Mouse (Mus musculus): ENCODE results near the gene 9930022D16Rik.

The 9930022D16Rik gene

DNA sequence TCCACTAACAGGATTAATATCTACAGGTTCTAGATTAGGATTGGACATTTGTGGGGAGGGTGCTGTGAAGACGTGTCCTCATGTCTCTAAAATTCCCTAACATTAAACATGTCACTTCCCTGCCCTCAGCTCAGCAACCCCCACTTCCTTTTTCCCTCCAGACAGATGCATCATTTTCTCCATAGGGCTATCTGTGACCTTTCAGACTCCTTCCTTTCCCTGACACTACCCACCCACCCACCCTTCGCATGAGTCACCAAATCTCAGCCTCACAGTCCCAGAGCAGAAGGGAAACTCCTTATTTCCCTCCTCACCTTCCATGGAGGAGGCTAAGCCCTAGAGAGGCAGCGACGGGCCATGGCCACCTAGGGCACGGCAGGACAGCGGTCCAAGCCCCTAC is at the start of gene 9930022D16Rik:
9930022D16Rik (plus strand) TSS at position 301 of the 400 bp plus-strand sequence.
- DNase-seq (ENCODE audit: low spot score in 2 of 2): no peak

DNA sequence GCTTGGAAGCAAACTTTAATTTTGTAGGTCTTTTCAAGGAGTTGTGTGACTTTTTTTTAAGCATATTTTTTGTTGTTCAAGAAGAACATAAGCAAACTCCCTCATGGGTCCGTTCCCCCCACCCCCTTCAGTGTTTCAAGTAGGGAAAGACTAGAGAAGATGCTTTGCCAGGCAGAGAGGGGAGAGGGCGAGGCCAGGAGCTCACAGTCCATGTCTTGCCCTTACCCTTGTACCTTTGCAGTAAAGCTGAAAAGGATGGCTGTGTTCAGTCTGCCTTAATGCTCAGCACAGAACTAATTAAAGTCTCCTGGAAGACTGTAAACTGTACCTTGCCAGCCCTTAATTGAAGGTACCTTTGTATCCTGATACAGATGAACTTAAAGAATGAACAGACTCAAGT is 49.4 kb upstream of the 9930022D16Rik start:
- DNase-seq (ENCODE audit: low spot score in 2 of 2): no peak

DNA sequence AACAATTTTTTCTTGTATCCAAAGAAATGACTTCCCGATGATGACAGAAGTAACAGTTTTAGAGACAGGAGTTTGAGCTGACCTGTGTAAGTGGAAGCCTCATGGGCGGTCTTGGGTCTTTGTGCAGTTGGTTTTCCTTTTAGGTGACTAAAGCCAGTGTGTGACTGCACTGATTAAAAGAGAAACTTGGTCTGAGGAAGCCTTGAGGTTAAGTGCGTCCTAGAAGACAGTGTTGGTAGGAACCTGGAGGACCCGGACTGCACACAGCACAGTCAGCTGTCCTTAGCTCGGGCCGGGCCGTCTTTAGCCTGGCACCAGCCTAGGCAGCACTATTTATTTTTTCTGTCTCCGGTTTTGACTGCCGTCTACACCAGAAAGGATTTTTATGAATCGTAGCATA is 48.8 kb upstream of the 9930022D16Rik start:
- no peak for DNase-seq (ENCODE audit: low spot score in 2 of 2)

DNA sequence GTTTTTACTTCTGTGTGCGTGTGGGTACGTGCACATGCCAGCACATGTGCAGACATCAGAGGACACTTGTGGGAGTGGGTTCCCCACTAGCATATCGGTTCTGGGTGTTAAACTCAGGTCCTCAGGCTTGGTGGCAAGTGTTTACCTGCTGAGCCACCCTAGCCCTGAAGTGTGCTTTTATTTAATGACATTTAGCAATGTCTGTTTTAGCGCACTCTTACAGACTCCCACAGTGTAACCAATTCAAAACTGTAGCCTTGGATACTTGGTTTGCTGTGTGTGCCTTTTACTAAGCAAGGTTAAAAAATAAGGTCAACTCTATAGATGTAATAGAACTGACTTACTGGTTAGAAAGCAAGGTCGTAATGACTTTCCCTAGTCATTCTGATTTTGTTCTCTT is 47.9 kb upstream of the 9930022D16Rik start:
- no peak for DNase-seq (ENCODE audit: low spot score in 2 of 2)

DNA sequence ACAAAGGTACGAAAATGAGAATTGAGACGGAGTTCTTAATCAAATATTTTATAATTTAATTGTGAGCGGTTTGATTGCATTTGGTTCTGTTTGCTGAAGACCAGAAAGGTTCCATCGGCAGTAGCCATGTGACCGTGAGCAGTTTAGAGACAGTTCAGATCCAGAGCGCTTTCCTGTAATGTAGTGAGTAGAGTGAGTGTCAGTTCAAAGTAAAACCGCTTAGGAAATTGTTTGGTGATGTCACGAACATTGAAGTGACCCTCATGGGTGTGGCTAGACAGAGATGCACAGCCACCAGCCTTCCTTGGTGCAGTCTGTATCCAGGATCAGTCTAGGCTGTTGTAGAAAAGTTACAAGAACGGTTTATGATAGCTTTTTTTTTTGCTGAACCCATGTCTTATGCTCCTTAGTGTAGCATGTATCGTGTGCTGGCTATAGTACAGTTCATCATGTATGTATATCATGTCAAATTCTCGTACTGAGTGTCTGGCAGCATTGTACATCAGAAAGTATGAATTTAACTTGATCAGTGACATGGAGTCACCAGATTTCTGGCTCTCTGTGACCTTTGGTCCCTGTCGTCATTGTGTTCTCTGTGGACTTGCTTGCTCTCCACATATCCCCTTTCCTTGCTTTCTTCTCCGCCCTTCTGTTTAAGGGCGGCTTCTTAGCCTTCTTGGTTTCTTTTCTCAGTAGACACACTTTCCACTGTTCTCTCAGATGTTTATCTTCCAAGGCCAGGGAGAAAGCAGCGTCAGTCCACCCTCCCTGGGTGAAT is 46.7 kb upstream of the 9930022D16Rik start:
- DNase-seq (ENCODE audit: low spot score in 2 of 2): no peak

DNA sequence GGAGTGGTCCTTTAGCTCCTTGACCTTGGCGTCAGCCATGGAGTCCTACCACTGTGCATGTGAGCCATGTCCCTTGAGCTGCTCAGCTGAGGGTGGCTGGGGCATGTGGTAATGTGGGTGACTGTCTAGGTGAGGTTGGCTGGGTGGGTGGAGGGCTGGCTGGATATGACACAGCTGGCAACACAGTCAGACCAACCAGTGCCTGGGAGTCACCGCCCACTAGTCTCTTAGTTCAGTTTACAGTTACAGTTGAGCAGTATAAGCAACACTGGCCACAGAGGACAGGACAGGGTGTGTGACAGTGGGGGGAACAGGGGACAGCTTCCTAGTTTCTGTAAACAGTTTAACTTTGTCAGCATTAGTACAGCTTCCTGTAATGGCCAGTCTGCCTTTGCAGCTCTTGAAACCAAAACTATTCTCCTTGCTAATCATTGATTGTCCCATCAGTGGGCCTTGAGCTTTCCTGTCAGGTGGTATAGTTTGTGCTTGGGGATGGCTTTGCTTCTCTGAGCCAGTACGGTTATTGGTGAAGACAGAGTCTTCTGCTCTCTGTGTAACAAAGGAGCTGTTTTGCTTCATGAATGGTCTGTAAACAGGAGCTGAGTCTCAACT is 44.6 kb upstream of the 9930022D16Rik start:
- no peak for DNase-seq (ENCODE audit: low spot score in 2 of 2)

DNA sequence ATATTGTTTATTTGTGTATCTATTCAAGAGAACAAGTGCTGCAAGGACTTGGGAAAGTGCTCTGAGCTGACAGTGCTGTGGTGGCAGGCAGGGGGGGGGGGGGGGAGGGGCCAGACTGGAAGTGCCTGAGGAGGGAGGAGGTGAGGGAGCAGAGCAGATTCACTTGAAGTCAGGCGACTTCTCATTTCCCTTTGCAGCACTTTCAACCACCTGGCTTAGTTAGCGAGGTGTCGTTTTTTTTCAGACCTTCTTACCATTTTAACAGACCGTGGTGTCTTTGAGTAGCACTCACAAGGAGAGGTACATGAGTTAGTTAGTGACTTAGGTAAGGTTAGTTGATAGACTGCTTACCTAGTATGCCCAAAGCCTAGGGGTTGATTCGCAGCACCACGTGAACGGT is 38.3 kb upstream of the 9930022D16Rik start:
- DNase-seq (ENCODE audit: low spot score in 2 of 2): no peak

DNA sequence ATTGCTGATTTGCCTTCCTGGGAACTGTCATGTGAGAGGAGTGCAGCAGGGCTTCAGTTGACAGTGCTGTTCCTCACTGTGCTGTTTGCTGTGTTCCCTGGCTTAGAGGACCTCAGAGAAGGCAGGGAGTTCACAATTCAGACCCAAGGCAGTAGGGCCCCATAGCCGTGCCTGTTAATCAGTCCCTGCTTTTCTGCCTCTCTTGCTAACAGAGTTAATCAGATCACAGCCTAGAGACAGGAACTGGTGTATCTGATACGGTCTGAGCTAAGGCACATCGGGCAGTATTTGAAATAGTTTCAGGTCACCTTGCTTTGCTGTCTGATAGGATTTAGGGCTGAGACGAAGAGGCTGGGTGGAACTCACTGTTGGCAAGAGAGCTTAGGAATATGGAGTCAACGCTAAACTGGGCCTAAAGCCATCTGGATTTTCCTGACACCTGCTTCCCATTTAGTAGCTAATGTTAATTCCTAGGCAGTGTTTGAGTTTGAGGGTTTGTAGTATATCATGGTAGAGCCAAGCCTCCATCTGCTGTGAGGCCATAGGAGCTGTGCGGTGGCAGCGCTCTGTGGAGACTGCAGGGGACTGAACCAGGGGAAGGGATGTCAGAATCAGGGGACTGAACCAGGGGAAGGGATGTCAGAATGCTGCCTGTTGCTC is 37.1 kb upstream of the 9930022D16Rik start:
- DNase-seq (ENCODE audit: low spot score in 2 of 2): no peak

DNA sequence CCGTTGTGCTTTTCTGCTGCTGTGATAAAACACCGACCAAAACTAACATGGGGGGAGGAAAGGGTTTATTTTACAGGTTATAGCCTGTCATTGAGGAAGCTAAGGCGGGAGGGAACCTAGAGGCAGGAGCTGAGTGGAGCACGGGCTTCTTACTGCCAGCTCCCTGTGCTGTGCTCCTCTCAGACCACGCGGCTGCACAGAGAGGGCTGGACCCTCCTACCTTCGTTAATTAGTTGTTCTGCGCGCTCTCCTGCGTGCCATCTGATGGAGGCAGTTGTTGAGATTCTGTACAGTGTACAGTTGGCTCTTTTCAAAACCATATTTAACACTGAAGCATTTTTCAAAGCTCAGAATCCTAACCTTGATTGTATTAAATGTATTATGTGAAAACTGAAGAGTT is 36.2 kb upstream of the 9930022D16Rik start:
- no peak for DNase-seq (ENCODE audit: low spot score in 2 of 2)

DNA sequence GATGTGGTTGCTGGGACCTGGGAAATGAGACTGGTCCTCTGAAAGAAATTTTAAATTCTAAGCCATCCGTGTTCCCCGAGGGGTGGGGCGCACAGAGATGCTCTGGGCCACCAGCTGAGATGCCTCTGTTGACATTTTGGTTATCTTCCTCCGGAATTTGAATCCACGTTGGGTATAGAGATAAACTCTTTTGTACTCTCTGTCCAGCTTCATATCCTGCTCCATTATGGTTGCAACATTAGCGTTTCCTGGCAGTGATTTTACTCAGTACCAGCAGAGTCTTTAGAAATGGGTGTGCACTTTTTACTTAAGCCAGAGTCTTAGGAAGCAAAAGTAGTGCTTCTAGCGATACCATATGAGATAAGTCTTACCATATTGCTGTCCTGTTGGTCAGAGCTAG is 35.7 kb upstream of the 9930022D16Rik start:
- no peak for DNase-seq (ENCODE audit: low spot score in 2 of 2)

DNA sequence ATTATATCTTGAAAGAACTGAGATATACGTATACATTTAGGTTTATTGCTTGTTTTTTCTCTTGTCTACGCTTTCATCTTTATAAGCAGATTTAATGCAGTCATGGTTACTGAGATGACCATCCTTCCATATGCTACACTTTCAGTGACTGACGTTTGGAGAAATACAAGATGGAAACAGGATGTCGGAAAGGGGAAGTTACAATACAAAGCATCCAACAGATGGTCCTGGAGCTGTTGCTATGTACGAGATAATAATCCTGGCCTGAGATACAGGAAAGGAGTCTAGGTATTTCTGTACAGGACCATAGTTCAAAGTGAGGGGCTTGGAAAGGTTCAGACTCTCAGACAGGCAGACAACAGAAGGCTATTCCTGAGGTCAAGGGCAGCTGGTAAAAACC is 33.1 kb upstream of the 9930022D16Rik start:
- no peak for DNase-seq (ENCODE audit: low spot score in 2 of 2)

DNA sequence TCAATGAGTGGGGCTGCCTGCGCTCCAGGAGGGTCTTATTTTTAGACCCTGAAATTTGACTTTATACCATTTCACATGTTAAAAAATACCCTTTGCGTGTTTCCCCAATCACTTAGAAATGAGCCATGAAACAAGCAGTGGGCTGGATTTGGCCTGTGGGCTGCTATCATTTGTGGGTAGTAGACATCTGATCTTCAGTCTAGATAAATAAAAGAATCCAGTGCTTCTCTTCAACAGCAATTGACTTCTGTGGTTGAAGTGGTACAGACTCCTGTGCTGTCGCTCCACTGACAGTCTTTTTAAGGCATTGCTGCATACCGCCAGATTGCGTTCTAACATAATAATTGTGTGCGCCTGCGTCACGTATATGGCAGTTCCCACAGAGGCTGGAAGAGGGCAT is 28.4 kb upstream of the 9930022D16Rik start:
- no peak for DNase-seq (ENCODE audit: low spot score in 2 of 2)

DNA sequence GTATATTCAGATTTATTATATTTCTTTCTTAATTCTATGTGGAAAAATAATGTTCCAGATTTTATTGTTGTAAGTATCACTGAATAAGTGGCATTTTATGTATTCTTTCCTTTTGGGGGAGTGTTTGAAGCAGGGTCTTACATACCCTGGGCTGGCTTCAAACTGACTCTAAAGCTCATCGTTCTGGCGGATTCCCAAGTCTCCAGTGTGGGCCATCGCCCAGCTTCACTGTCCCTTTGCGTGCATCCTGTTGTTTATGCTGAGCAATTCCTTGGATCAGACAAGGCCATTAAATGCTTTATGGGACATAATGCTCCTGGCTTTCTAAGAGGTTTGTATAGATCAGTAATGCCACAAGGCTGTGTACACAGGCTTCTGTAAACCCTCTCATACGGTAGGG is 24.7 kb upstream of the 9930022D16Rik start:
- no peak for DNase-seq (ENCODE audit: low spot score in 2 of 2)

DNA sequence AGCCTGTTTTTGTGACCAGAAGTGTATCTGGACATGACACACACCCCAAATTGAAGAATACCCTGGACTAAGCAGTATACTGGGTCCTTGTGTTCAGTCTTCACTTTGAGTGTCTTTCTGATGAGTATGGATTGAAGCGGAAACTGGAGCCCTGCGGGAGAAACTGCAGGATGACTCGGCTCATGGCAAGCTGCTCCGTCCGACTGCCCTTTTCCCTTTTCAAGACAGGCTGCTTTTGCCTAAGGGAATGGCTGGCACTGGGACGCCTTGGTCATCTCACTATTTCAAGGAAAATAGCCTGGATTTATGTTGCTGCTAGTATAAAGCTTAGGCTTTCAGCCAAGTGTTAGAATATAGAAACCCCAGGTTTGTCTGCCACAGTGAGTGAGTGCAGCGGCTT is 22.5 kb upstream of the 9930022D16Rik start:
- no peak for DNase-seq (ENCODE audit: low spot score in 2 of 2)

DNA sequence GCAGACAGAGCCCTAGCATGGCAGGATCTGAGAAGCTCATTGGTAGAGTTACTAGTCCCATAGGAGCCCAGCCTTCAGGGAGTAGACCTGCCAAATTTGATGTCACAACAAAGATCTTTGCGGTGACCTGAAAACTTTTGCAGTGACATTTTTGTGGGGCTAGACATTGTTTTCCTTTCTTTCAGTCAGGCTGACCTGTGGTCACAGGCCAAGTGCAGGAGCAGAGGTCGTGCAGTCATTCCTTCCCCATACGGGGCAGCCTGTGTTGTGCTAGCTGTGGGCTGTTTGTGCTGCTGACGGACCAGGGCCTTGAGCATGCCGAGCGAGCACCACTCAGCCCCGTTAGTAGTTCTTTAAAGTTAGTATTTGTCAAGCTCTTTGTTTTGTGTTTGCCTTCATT is 22.0 kb upstream of the 9930022D16Rik start:
- DNase-seq (ENCODE audit: low spot score in 2 of 2): no peak

DNA sequence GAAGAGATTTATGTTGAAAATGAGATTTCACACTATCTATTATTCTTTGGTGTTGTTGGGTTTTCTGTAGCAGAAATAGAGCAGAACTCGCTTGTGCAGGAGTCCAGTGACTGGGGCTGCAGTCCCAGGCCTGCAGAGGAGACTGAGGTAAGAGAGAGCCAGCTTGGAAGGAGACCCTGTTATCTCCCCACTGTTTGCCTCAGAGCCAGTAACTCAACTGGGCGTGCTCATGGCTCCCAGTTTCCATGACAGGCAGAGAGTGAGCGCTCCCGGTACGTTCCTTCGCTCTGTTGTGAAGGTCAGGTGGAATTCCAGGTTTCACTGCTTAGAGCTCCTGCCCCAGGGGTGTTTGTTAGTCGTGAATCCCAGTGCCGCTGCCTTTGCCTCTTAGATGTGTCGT is 21.1 kb upstream of the 9930022D16Rik start:
- no peak for DNase-seq (ENCODE audit: low spot score in 2 of 2)

DNA sequence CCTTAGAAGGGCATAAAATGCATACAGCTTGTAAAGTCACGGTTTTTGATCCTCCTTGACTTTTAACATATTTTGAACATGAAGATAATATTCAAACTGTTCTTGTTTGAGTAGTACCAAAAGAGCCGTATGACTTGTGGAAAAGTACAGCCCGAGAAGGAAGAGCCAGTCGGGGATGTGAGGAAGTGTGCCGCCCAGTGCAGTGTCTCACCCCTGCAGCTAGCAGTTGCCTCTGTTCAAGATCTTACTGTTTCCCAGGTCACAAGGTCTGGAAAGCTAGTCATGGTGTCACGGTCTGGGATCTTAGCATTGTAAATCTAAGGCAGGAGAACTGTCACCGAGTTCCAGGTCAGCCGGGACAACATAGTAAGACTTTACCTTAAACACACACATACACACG is 19.0 kb upstream of the 9930022D16Rik start:
- DNase-seq (ENCODE audit: low spot score in 2 of 2): no peak

DNA sequence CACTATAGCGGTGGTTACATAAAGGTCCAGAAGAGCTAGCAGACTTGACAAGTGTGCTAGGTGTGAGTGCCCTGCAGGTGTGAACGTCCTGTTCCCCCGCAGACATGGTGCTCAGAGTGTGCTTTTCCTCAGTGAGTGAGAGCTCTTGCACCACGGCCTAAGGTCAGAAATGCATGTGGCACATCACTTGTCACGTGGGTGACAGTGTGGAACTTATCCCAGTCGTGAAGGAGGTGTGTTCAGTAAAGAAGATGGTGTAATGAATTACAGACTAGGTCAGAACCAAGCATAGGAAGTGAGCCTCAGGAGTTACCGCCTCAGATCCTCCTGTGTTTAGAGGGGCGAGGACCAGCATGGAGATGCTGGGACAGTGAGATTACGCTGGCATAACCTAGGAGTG is 18.4 kb upstream of the 9930022D16Rik start:
- DNase-seq (ENCODE audit: low spot score in 2 of 2): no peak

DNA sequence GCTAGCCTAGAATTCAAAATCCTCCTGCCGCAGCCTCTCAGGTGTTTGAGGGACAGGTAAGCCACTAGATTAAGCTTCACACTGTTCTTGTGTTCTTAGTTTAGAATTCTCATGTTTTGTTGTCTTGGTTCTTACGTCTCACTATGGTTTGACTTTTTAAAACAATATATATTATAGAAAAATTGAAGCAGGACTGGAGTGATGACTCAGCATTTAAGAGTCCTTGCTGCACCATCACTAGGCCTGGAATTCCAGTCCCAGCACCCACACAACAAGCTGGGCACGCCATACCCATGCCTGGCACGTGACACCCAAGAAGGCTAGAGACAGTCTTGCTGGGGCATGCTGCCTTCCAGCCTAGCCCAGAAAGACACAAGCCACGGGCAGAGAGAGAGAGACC is 7.3 kb upstream of the 9930022D16Rik start:
- DNase-seq (ENCODE audit: low spot score in 2 of 2): no peak

DNA sequence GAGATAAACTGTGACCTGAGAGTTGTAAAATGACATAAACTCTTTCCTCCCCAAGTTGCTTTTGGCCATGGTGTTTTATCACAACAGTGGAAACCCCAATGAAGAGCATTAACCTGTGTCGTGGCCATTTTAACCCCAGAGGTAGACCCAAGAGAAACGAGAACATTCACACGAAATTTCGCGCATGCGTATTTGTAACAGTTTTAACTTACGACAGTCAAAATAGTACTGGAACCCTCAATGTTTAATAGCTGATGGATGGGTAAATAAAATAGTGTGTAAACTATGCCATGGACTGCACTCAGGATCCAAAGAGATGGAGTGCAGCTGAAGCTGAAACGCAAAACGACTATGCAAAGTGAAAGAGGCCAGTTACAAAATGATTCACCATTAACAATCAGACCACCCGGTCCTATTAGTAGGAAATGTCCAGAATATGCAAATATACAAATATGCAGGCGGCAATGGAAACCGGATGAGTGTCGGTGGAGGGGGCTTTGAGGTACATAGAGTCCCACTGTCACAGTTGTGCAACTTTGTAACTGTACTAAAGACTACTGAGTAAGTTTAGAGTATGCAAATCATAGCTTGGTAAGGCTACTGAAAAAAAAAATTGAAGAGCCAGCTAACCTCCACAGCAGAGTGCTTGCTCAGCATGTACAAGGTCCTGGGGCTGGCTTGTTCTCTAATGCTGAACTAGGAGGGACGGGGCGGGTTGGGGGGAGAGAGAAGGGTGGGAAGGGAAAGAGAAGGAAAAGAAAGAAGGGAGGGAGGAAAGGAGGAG is 3.3 kb upstream of the 9930022D16Rik start:
- DNase-seq (ENCODE audit: low spot score in 2 of 2): no peak

DNA sequence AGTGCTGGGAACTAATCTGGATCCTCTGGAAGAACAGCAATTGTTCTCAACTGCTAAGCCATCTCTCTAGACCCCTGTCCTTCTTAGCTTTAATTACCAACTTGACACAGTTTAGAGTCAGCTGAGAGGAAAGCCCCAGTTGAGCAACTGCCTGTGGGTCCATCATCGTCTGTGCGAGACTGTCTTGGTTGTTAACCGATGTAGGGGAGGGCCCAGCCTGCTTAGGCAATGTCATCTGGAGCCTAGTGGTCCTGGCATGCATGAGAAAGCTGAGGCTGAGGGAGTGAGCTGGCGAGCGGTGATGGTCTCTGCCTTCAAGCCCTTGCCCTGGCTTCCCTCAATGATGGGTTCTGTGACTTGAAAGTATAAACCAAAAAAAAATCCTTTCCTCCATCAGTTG is 1.1 kb downstream of the 9930022D16Rik start:
- no peak for DNase-seq (ENCODE audit: low spot score in 2 of 2)

DNA sequence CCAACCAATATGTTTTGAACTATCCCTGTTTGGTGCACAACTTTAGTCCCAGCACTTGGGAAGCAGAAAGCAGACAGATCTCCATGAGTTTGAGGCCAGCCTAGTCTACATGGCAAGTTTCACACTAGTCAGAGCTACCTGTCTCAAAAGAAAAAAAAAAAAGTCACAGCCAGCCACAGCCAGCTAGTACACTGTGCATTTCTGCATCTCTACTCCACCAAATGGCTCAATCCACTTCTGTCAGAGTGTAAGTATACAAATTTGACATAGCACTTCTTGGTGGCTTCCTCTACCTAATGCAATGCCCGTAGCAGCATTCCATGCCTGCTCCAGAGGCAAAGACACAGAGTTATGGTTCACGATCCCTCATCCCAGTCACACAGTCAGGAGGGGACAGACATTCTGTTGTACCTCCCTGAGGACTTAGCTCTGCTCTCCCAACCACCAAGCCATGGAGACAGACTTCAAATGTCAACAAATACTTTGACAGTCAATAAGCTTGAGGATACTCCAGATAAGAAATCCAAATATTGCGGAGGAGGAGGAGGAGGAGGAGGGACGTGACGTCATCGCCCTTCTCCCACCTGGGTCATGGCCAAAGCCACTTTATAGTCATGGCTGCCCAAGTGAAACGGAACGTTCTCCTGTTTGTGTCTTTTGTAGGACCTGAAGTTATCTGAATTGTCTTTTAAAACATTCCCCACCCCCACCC is 3.1 kb downstream of the 9930022D16Rik start:
- DNase-seq (ENCODE audit: low spot score in 2 of 2): no peak

Measured in spleen, postnatal 14 days (tissue).